Mouse (Mus musculus) liver, postnatal 0 days (tissue): ENCODE measurements at regions not wholly inside any gene's neighbourhood (a gene's known extent, or its start where the extent isn't known, plus 50 kb on each side); places are given as distances from the start of the nearest gene placed in this dataset.

Experiments
- CTCF ChIP-seq: sonication (generic); IDR thresholded peaks from 2 replicates; pipeline ENCODE4 v1.5.1; 2016; ENCODE audit warnings: antibody characterized with exemption, low read depth
- EP300 ChIP-seq: IDR thresholded peaks from 2 replicates; pipeline ENCODE4 v1.6.1; 2016; ENCODE audit warnings: antibody characterized with exemption, low read depth, mild to moderate bottlenecking

GRCm38 (mm10) chr8:54425039-54425438, 104.3 kb upstream of the Asb5 start:
- TF ChIP-seq CTCF (no peak), EP300 (no peak)
